Mouse (Mus musculus) neural tube, embryonic 14.5 days (tissue): ENCODE data around the gene Rabif. TPM values are rescaled to one million over a fixed set of nuclear protein-coding genes. Genes with fewer than 3 reads are reported as not detected.
"Not testable (repeated sequence)": the region's sequence is repeated elsewhere in the genome, so short reads cannot be mapped to it uniquely, and the experiment has no call there.

Experiments
- ATAC-seq: fragments of 200-750 bp; cut with Nextera tagmentation; 2 replicates; pipeline ENCODE4 v1.8.0; 2017; ENCODE audit warnings: low read depth, mild to moderate bottlenecking, moderate TSS enrichment, moderate library complexity
- H3K27ac ChIP-seq: fragments of 300-500 bp; sonication (generic); 2 replicates; pipeline ENCODE4 v1.5.1; 2014; ENCODE audit warnings: low read depth, mild to moderate bottlenecking, control low read depth, low read length, moderate library complexity, mixed read lengths
- H3K27me3 ChIP-seq: fragments of 300-500 bp; sonication (generic); 2 replicates; pipeline ENCODE4 v1.6.1; 2014; ENCODE audit warnings: low read length; ENCODE audit not compliant: control insufficient read depth, insufficient read depth
- H3K36me3 ChIP-seq: fragments of 300-500 bp; sonication (generic); 2 replicates; pipeline ENCODE4 v1.6.1; 2014; ENCODE audit warnings: low read length, mixed read lengths; ENCODE audit not compliant: control insufficient read depth, insufficient read depth
- H3K4me1 ChIP-seq: fragments of 300-500 bp; sonication (generic); 2 replicates; pipeline ENCODE4 v1.6.1; 2014; ENCODE audit warnings: low read length; ENCODE audit not compliant: control insufficient read depth, insufficient read depth
- H3K4me2 ChIP-seq: fragments of 300-500 bp; sonication (generic); 2 replicates; pipeline ENCODE4 v1.6.1; 2014; ENCODE audit warnings: mild to moderate bottlenecking, low read depth, low read length, control low read depth
- H3K4me3 ChIP-seq: fragments of 300-500 bp; sonication (generic); 2 replicates; pipeline ENCODE4 v1.5.1; 2014; ENCODE audit warnings: low read depth, low read length, control low read depth, mixed read lengths
- H3K9ac ChIP-seq: fragments of 300-500 bp; sonication (generic); replicated peaks from 2 replicates; pipeline ENCODE4 v1.6.1; 2014; ENCODE audit warnings: low read depth, mild to moderate bottlenecking, control low read depth, low read length, mixed read lengths
- H3K9me3 ChIP-seq: fragments of 300-500 bp; sonication (generic); 2 replicates; pipeline ENCODE4 v1.6.1; 2016; ENCODE audit warnings: low read length; ENCODE audit not compliant: control insufficient read depth
- WGBS: fragments of 180-500 bp; shearing (Covaris S2); extraction: QIAGEN DNeasy Blood & Tissue Kit; methylation state at CpG from one replicate; pipeline ENCODE4 v1.1.7; 2014; 5-methylcytosine and 5-hydroxymethylcytosine counted together
- polyA plus RNA-seq: library from polyadenylated mRNA; unstranded; fragments of >200 nt; fragmentation: Nextera tagmentation; extraction: Ambion mirVana; gene quantifications from 2 replicates; pipeline ENCODE4 v1.2.1, GENCODE M21; 2014

The Rabif gene
- polyA plus RNA-seq, 1 experiment from 2014 or later, result 83.3 TPM

- no peak for ATAC-seq
- no peak overlapping the region for H3K27ac ChIP-seq
- no peaks in the 10 kb centered on the region for H3K9me3 ChIP-seq
- no peak overlapping the region for H3K4me3 ChIP-seq
- H3K4me1 ChIP-seq, result peaks cover 11% of the 10 kb centered on the region
- no peaks in the 10 kb centered on the region for H3K36me3 ChIP-seq
- H3K9ac ChIP-seq, result no peak overlapping the region
- H3K4me2 ChIP-seq, result no peak overlapping the region
- WGBS, result 34% methylated on average over 4 of the region's 4 CpGs
- peaks cover 3% of the 10 kb centered on the region; the same call in 1 of the 2 replicates for H3K27me3 ChIP-seq
Measured at GRCm38 (mm10) chr1:134516491-134517198, 22.2 kb downstream of the Rabif start.

DNA sequence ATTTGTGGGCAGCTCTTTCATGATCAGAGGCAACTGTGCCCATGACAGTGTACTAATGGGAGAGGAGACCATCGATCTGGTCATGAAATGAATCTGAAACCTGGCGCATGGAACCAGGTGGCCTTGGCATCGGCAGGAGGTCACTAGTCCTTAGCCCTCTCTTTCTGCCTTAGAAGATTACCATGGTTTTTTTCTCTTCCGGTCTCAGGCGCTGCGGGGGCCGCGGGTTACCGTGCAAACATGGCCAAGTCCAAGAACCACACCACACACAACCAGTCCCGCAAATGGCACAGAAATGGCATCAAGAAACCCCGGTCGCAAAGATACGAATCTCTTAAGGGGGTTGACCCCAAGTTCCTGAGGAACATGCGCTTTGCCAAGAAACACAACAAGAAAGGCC, 23.4 kb downstream of the Rabif start:
- H3K27me3 ChIP-seq, H3K4me2 ChIP-seq, H3K27ac ChIP-seq, H3K9ac ChIP-seq, H3K9me3 ChIP-seq, H3K4me3 ChIP-seq, ATAC-seq, H3K36me3 ChIP-seq: not testable (repeated sequence)
- WGBS, result 94% methylated on average over 14 of the region's 14 CpGs
- peaks cover 11% of the 10 kb centered on the region for H3K4me1 ChIP-seq

DNA sequence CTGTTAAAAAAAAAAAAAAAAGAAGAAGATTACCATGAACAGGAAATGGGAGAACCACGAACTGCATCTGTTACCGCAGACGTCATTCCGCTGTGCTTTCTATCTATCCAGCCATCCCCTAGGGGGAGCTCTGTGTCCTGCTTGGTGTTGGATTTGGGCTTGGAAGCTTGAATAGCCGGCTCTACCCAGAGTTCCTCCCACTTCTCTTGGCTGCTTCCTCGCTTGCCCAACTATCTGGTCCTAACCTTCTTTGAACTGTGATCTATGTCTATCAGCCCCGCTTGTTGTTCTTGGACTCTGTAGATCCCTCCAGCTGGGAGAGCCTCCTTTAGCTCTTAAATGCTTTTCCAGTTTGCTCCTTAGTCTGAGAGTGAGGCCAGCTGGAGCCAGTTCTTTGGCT, 24.2 kb downstream of the Rabif start:
- no peak overlapping the region for H3K4me2 ChIP-seq
- peaks cover 7% of the 10 kb centered on the region; the same call in 1 of the 2 replicates for H3K4me1 ChIP-seq
- no peaks in the 10 kb centered on the region for H3K27me3 ChIP-seq
- ATAC-seq, result no peak
- 16% methylated on average over 7 of the region's 7 CpGs for WGBS
- no peak overlapping the region for H3K4me3 ChIP-seq
- H3K36me3 ChIP-seq, result no peaks in the 10 kb centered on the region
- H3K27ac ChIP-seq, result no peak overlapping the region
- H3K9ac ChIP-seq, result no peak overlapping the region
- H3K9me3 ChIP-seq, result no peaks in the 10 kb centered on the region

DNA sequence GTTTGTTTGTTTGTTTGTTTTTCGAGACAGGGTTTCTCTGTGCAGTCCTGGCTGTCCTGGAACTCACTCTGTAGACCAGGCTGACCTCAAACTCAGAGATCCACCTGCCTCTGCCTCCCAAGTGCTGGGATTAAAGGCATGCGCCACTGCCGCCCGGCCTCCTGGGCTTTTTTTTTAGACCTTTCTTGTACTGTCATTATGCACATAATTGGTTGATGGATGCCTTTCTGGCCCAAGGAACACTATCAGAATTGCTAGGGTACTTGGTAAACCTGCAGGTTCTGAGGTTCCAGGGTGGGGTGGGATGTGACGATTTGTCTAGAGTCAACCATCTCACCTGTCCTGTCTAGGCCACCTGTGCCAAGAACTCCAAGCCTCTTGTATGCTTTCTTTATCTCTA, 24.8 kb downstream of the Rabif start:
- not testable (repeated sequence) for H3K36me3 ChIP-seq, H3K4me1 ChIP-seq, H3K4me2 ChIP-seq, H3K9me3 ChIP-seq, ATAC-seq, H3K4me3 ChIP-seq, H3K9ac ChIP-seq, H3K27ac ChIP-seq, H3K27me3 ChIP-seq
- 97% methylated on average over 5 of the region's 5 CpGs for WGBS

- no peaks in the 10 kb centered on the region for H3K9me3 ChIP-seq
- H3K36me3 ChIP-seq, result no peaks in the 10 kb centered on the region
- ATAC-seq, result no peak
- WGBS, result 88% methylated on average over 8 of the region's 8 CpGs
- H3K4me3 ChIP-seq, result no peak overlapping the region
- no peak overlapping the region for H3K4me2 ChIP-seq
- H3K27me3 ChIP-seq, result no peaks in the 10 kb centered on the region
- H3K4me1 ChIP-seq, result peaks cover 7% of the 10 kb centered on the region; the same call in 1 of the 2 replicates
- H3K27ac ChIP-seq, result no peak overlapping the region
- H3K9ac ChIP-seq, result no peak overlapping the region
Measured at GRCm38 (mm10) chr1:134520001-134520721, 25.7 kb downstream of the Rabif start.

DNA sequence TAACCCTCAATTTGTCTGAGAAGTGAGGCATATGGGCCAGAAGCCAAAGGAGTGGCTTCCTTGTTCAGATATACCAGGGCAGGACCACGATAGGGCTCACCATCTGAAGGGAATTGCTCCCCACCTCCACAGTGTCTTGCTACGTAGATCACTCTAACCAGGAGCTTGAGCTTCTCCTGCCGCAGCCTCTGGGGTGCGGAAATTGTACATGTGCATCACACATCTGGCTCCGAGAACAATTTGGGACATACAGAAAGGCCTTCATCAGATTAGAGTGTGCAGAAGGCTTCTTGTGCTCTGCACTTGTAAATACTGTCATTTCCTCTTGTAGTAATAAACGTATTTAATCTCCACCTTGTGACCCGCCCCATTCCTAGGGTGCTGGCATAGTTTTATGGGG, 26.7 kb downstream of the Rabif start:
- Histone ChIP-seq H3K27me3 (no peaks in the 10 kb centered on the region), H3K9me3 (no peaks in the 10 kb centered on the region), H3K4me2 (no peak overlapping the region), H3K4me3 (no peak overlapping the region), H3K27ac (no peak overlapping the region), H3K9ac (no peak overlapping the region), H3K36me3 (no peaks in the 10 kb centered on the region), H3K4me1 (peaks cover 4% of the 10 kb centered on the region; the same call in 1 of the 2 replicates)
- WGBS, result 86% methylated on average over 7 of the region's 7 CpGs
- no peak for ATAC-seq

- Histone ChIP-seq H3K4me3 (no peak overlapping the region), H3K9me3 (no peaks in the 10 kb centered on the region), H3K4me1 (no peaks in the 10 kb centered on the region), H3K27me3 (no peaks in the 10 kb centered on the region), H3K36me3 (no peaks in the 10 kb centered on the region), H3K9ac (no peak overlapping the region), H3K4me2 (no peak overlapping the region), H3K27ac (no peak overlapping the region)
- no peak for ATAC-seq
- 56% methylated on average over 2 of the region's 2 CpGs for WGBS
Measured at GRCm38 (mm10) chr1:134522325-134522724, 27.9 kb downstream of the Rabif start.

DNA sequence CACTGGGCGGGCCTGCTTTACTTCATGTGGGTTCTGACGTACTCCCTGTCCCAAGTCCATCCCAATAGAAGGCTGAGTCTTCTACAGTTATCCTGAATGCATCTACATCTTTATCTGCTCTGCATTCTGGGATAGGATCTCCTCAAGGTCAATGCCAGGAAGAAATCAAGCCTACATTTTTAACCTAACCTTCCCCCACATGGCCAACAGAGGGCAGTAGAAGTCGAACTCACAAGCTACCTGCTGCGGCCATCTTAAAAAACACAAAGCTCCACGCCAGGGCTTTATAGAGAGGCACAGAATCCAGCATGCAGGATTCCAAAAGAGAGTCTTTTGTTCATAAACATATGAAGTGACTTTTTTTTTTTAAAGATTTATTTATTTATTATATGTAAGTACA, 30.0 kb downstream of the Rabif start:
- Histone ChIP-seq H3K4me2 (no peak overlapping the region), H3K9me3 (no peaks in the 10 kb centered on the region), H3K4me3 (no peak overlapping the region), H3K27ac (no peak overlapping the region), H3K27me3 (no peaks in the 10 kb centered on the region), H3K36me3 (no peaks in the 10 kb centered on the region), H3K9ac (no peak overlapping the region), H3K4me1 (no peaks in the 10 kb centered on the region)
- 70% methylated on average over 5 of the region's 5 CpGs for WGBS
- no peak for ATAC-seq

DNA sequence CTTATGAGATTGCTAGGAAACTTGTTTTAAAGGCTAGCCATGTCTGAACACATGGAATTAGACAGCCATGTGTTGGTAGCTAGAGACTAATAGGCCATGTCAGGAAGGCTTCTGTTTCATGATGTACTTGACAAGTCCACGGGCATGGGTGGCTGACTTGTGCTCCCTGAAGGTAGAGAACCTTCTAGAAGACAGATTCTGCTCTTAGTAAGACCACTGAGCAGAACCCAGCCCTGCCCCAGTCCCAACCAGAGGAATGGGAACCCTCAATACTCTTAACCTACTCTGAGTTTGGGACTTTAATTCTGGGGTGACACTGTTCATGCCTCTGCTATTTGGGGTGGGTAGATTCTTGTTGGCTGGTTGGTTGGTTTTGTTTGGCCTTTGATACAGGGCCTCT, 30.6 kb downstream of the Rabif start:
- Histone ChIP-seq H3K27me3 (no peaks in the 10 kb centered on the region), H3K27ac (no peak overlapping the region), H3K9me3 (no peaks in the 10 kb centered on the region), H3K4me3 (no peak overlapping the region), H3K36me3 (no peaks in the 10 kb centered on the region), H3K9ac (no peak overlapping the region), H3K4me2 (no peak overlapping the region), H3K4me1 (no peaks in the 10 kb centered on the region)
- 76% methylated on average over 1 of the region's 1 CpGs for WGBS
- no peak for ATAC-seq
